ENCODE assay signal across 21 mouse cellular contexts in genomic region chr10:54551734-54552397, GRCm38 (mm10).
DNase-seq lines count a peak whose midpoint lies in the region; ATAC-seq lines count a peak whose summit lies in the region.
"Had no signal": no experiment of that assay in that cellular context is flagged by ENCODE, and none has a peak within 500 bp of the region (broad histone marks: within the 10 kb centered on the region; RNA-seq: fewer than 3 reads in every experiment).

No protein-coding gene starts in this region.

- H3K4me2 ChIP-seq in forebrain, embryonic 14.5 days (ENCODE audit: low read length), result no peak overlapping the region
- no peak overlapping the region for H3K4me2 ChIP-seq in forebrain, embryonic 11.5 days (ENCODE audit: low read depth, low read length, severe bottlenecking)
- H3K4me2 ChIP-seq: midbrain, embryonic 15.5 days had no signal

- H3K27me3 ChIP-seq in forebrain, embryonic 14.5 days (replicated peaks; ENCODE audit: control insufficient read depth, insufficient read depth, low read length), result no peaks in the 10 kb centered on the region
- no peaks in the 10 kb centered on the region for H3K27me3 ChIP-seq in forebrain, embryonic 11.5 days (ENCODE audit: control insufficient read depth, insufficient read depth, low read length)
- H3K27me3 ChIP-seq: midbrain, embryonic 15.5 days had no signal

- no peak overlapping the region for H3K9ac ChIP-seq in forebrain, embryonic 14.5 days (ENCODE audit: low read length)
- H3K9ac ChIP-seq in forebrain, embryonic 11.5 days (ENCODE audit: low read length), result no peak overlapping the region
- H3K9ac ChIP-seq: liver, postnatal 0 days; midbrain, embryonic 15.5 days had no signal

- H3K9me3 ChIP-seq in forebrain, embryonic 14.5 days (replicated peaks; ENCODE audit: control insufficient read depth, low read length), result no peaks in the 10 kb centered on the region
- no peaks in the 10 kb centered on the region for H3K9me3 ChIP-seq in forebrain, embryonic 11.5 days (ENCODE audit: control insufficient read depth, low read length)
- H3K9me3 ChIP-seq: midbrain, embryonic 15.5 days had no signal

- H3K27ac ChIP-seq in forebrain, embryonic 14.5 days (ENCODE audit: low read depth, low read length), result no peak overlapping the region
- no peak overlapping the region for H3K27ac ChIP-seq in forebrain, embryonic 11.5 days (ENCODE audit: low read depth, low read length)
- H3K27ac ChIP-seq: midbrain, embryonic 15.5 days; stomach, postnatal 0 days had no signal

- no peak overlapping the region for H3K4me3 ChIP-seq in forebrain, embryonic 14.5 days (ENCODE audit: low read depth, low read length)
- H3K4me3 ChIP-seq in forebrain, embryonic 11.5 days (ENCODE audit: low read depth, low read length), result no peak overlapping the region
- H3K4me3 ChIP-seq: midbrain, embryonic 15.5 days had no signal

- 68% methylated on average over 6 of the region's 6 CpGs for WGBS in forebrain, embryonic 14.5 days
- 84% methylated on average over 6 of the region's 6 CpGs for WGBS in forebrain, embryonic 11.5 days

- ATAC-seq in forebrain, embryonic 14.5 days, result peak; percentile 30; the same call in 1 of the 2 replicates
- ATAC-seq in forebrain, embryonic 11.5 days (replicated peaks; ENCODE audit: low FRiP score), result no peak
- ATAC-seq: hindbrain, embryonic 16.5 days; intestine, postnatal 0 days; liver, postnatal 0 days; midbrain, embryonic 15.5 days had no signal

- intact Hi-C loops in left cerebral cortex, postnatal 10 days (cut with DNase I), result loop anchor here (10.0 kb wide), 2 partner anchors 477 to 1433 kb away; partner anchors contain the start of gene Man1a

- peak; percentile 27 for DNase-seq in forebrain, embryonic 14.5 days (ENCODE audit: low spot score)
- DNase-seq in forebrain, embryonic 11.5 days (ENCODE audit: low spot score), result no peak
- DNase-seq in left cerebral cortex, adult 18-20 months (ENCODE audit: low spot score in 2 of 2), result peak; percentile 7 to 35
- no peak for DNase-seq in left cerebral cortex, postnatal 10 days (ENCODE audit: extremely low spot score in 1 of 2, low spot score in 2 of 2)
- DNase-seq in frontal cortex, postnatal 14 days (ENCODE audit: low spot score in 2 of 2), result peak; percentile 7 to 15
- DNase-seq in right cerebral cortex, postnatal 25 days, result peak; percentile 12
- DNase-seq in heart, adult 8-10 months (ENCODE audit: low spot score), result no peak
- no peak for DNase-seq in lung, postnatal 4 days
- DNase-seq: adrenal gland, adult 2 months; cerebellum, adult 18-20 months; heart, adult 11 months; heart, postnatal 4 days; kidney, postnatal 10 days; liver; liver, postnatal 0 days; retina, postnatal 1 day; thymus, postnatal 14 days had no signal

- H3K4me1 ChIP-seq in forebrain, embryonic 14.5 days (ENCODE audit: control insufficient read depth, insufficient read depth, low read length), result no peaks in the 10 kb centered on the region
- no peaks in the 10 kb centered on the region for H3K4me1 ChIP-seq in forebrain, embryonic 11.5 days (replicated peaks; ENCODE audit: control insufficient read depth, insufficient read depth, low read length)
- H3K4me1 ChIP-seq: midbrain, embryonic 15.5 days had no signal

- no peaks in the 10 kb centered on the region for H3K36me3 ChIP-seq in forebrain, embryonic 14.5 days (ENCODE audit: control insufficient read depth, insufficient read depth, low read length)
- no peaks in the 10 kb centered on the region for H3K36me3 ChIP-seq in forebrain, embryonic 11.5 days (ENCODE audit: control insufficient read depth, insufficient read depth, low read length)
- H3K36me3 ChIP-seq: midbrain, embryonic 15.5 days had no signal

Comparison
In these comparisons a context has a peak if more than half of its experiments do, and no peak if none do; other contexts are left out.
1. DNase-seq: peak in forebrain, embryonic 14.5 days (single experiment), left cerebral cortex, adult 18-20 months (2 of 2), frontal cortex, postnatal 14 days (2 of 2) and right cerebral cortex, postnatal 25 days (single experiment); none in forebrain, embryonic 11.5 days (single experiment), left cerebral cortex, postnatal 10 days (0 of 2), heart, adult 8-10 months (single experiment) and lung, postnatal 4 days (0 of 2).